Mouse (Mus musculus): Measurements from ENCODE around the gene Orc3. TPM values are rescaled to one million over a fixed set of nuclear protein-coding genes. Genes with fewer than 3 reads are reported as not detected.

The Orc3 gene
- polyA plus RNA-seq, 2 experiments from 2014 or later = 101 to 113 TPM

Other genes with a start within 250 kb of the Orc3 start
- gene Akirin2, start 64.0 kb downstream of the Orc3 start, polyA plus RNA-seq (2017; shearing (Covaris generic)) = 10 to 100 TPM in 1 of 2 experiments, 1 to 10 TPM in 1; 8.7 to 14.6 TPM
- 10 to 100 TPM; 45.6 to 59.2 TPM for gene Rars2, start within 50 bp of the Orc3 start, polyA plus RNA-seq (2017; shearing (Covaris generic))
- gene Slc35a1, start 72.5 kb upstream of the Orc3 start, polyA plus RNA-seq (2017; shearing (Covaris generic)) = 10 to 100 TPM; 29.6 to 33.9 TPM
- gene Cfap206, start 115.3 kb upstream of the Orc3 start, polyA plus RNA-seq (2017; shearing (Covaris generic)) = not detected
- gene Gm136, start 141.3 kb upstream of the Orc3 start, polyA plus RNA-seq (2017; shearing (Covaris generic)) = not detected
- gene Smim8, start 163.5 kb upstream of the Orc3 start, polyA plus RNA-seq (2017; shearing (Covaris generic)) = 10 to 100 TPM; 65.5 to 69.1 TPM